Mouse (Mus musculus) intestine, embryonic 14.5 days (tissue): ENCODE results near the gene Rhag. TPM values are rescaled to one million over a fixed set of nuclear protein-coding genes. Genes with fewer than 3 reads are reported as not detected.

Experiments used
- ATAC-seq: fragments of 200-750 bp; cut with Nextera tagmentation; replicated peaks from 2 replicates; pipeline ENCODE4 v1.8.0; 2017; ENCODE audit warnings: low read depth, moderate number of reproducible peaks, moderate TSS enrichment, moderate library complexity; ENCODE audit not compliant: low FRiP score, low TSS enrichment
- DNase-seq: peaks from one replicate; pipeline ENCODE4 v3.0.0-alpha.2; 2018; ENCODE audit warnings: low spot score
- H3K27ac ChIP-seq: fragments of 300-500 bp; sonication (generic); 2 replicates; pipeline ENCODE4 v1.5.1; 2014; ENCODE audit warnings: low read depth, mild to moderate bottlenecking, control low read depth
- H3K27me3 ChIP-seq: fragments of 300-500 bp; sonication (generic); replicated peaks from 2 replicates; pipeline ENCODE4 v1.6.1; 2014; ENCODE audit warnings: low read length, control low read depth; ENCODE audit not compliant: control insufficient read depth, insufficient read depth
- H3K36me3 ChIP-seq: fragments of 300-500 bp; sonication (generic); 2 replicates; pipeline ENCODE4 v1.6.1; 2014; ENCODE audit warnings: low read length, control low read depth; ENCODE audit not compliant: control insufficient read depth, insufficient read depth
- H3K4me1 ChIP-seq: fragments of 300-500 bp; sonication (generic); replicated peaks from 2 replicates; pipeline ENCODE4 v1.6.1; 2014; ENCODE audit warnings: low read length, control low read depth, mixed read lengths; ENCODE audit not compliant: control insufficient read depth, insufficient read depth
- H3K4me2 ChIP-seq: fragments of 300-500 bp; sonication (generic); 2 replicates; pipeline ENCODE4 v1.6.1; 2014; ENCODE audit warnings: low read length
- H3K4me3 ChIP-seq: fragments of 300-500 bp; sonication (generic); 2 replicates; pipeline ENCODE4 v1.5.1; 2014; ENCODE audit warnings: low read depth, low read length, control low read depth, mixed read lengths
- H3K9ac ChIP-seq: fragments of 300-500 bp; sonication (generic); 2 replicates; pipeline ENCODE4 v1.6.1; 2014; ENCODE audit warnings: mild to moderate bottlenecking, low read length
- H3K9me3 ChIP-seq: fragments of 300-500 bp; sonication (generic); 2 replicates; pipeline ENCODE4 v1.6.1; 2016; ENCODE audit warnings: low read length, control low read depth; ENCODE audit not compliant: control insufficient read depth
- WGBS: fragments of 180-500 bp; shearing (Covaris S2); extraction: QIAGEN DNeasy Blood & Tissue Kit; methylation state at CpG from one replicate; pipeline ENCODE4 v1.1.7; 2014; 5-methylcytosine and 5-hydroxymethylcytosine counted together
- polyA plus RNA-seq: library from polyadenylated mRNA; unstranded; fragments of >200 nt; fragmentation: Nextera tagmentation; extraction: Ambion mirVana; gene quantifications from 2 replicates; pipeline ENCODE4 v1.2.1, GENCODE M21; 2014

Gene Rhag
- polyA plus RNA-seq, 1 experiment from 2014 or later: 0.42 TPM

DNA sequence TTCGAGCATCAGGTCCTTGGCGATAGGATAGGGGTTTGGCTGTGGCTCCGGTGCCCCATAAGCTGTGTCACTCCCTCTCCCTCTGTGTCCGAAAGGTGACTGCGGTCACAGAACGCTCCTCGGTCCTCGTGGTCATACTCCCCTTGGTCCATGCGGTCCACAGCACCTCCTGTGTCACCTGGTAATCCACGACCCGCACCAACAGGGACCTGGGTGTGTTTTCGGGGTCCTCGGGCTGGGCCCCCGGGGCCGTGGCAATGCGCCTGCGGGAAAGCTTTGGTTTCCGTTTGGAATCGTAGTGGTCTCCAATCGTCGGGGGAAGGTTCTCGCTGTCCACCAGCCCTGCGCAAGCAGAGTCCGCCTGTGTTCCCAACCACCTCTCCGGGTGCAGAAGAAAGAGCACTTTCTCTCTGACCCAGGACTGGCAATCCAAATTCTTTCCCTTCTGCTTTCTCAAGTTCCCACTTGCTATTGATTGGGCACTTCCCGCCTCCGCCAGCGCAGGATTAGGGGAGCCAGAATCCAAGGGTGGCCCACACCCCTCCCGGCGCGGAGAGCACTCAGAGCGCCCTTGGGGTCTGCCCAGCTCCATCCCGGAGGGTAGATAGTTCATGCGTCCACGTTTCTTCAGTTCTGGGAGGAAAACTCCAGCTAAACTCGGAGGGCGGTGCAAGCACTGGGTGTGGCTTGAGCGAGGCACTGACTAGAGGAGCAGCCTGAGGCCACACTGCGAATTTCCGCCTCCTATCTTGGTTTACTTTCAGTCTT lies 69.2 kb downstream of the Rhag start, which contains the start of gene 9130008F23Rik:
9130008F23Rik (minus strand) TSS at position 636 of the 768 bp plus-strand sequence.
- no peaks in the 10 kb centered on the region for H3K9me3 ChIP-seq
- H3K4me1 ChIP-seq: no peaks in the 10 kb centered on the region
- H3K9ac ChIP-seq: peak within 1 kb of the TSS; percentile 52
- H3K4me2 ChIP-seq: peak within 1 kb of the TSS; percentile 88
- H3K4me3 ChIP-seq: peak within 1 kb of the TSS; percentile 69
- DNase-seq (peak; percentile 75), ATAC-seq (peak; percentile 88)
- H3K36me3 ChIP-seq: no peaks in the 10 kb centered on the region
- WGBS: under 1% methylated on average over 40 of the region's 40 CpGs
- peak within 1 kb of the TSS; percentile 39; the same call in 1 of the 2 replicates for H3K27ac ChIP-seq
- no peaks in the 10 kb centered on the region for H3K27me3 ChIP-seq

DNA sequence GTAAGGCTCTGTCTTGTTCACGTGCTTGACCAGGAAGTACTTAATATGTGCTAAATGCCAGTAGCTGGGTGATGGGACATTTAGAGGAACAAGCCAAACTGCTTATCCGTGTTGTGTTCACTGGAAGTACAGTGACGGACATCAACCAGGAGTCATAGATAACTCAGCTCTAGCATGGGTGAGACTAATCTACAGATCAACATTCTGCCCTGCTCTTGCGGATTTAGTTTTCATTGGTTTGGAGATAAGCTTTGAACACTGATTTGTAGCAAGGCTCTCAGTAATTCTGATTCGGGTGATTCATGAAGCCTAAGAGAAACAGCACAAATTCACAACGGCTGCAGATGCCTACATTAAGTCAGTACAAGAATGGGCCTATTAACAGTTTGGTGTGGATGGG lies 71.2 kb downstream of the Rhag start:
- Histone ChIP-seq H3K27ac (no peak overlapping the region), H3K9ac (no peak overlapping the region), H3K27me3 (no peaks in the 10 kb centered on the region), H3K9me3 (no peaks in the 10 kb centered on the region), H3K4me3 (no peak overlapping the region), H3K4me2 (no peak overlapping the region), H3K4me1 (no peaks in the 10 kb centered on the region), H3K36me3 (no peaks in the 10 kb centered on the region)
- 82% methylated on average over 6 of the region's 6 CpGs for WGBS
- ATAC-seq: no peak
- no peak for DNase-seq

- 70% methylated on average over 4 of the region's 4 CpGs for WGBS
- DNase-seq (no peak), ATAC-seq (no peak)
- Histone ChIP-seq H3K36me3 (no peaks in the 10 kb centered on the region), H3K27me3 (no peaks in the 10 kb centered on the region), H3K4me1 (no peaks in the 10 kb centered on the region), H3K9ac (no peak overlapping the region), H3K4me3 (no peak overlapping the region), H3K4me2 (no peak overlapping the region), H3K27ac (no peak overlapping the region), H3K9me3 (no peaks in the 10 kb centered on the region)
These were observed 74.2 kb downstream of the Rhag start for GRCm38 (mm10) chr17:40885155-40885554.

GRCm38 (mm10) chr17:40887849-40888536 lies 77.1 kb downstream of the Rhag start:
- no peaks in the 10 kb centered on the region for H3K36me3 ChIP-seq
- no peak overlapping the region for H3K27ac ChIP-seq
- H3K9ac ChIP-seq: no peak overlapping the region
- no peaks in the 10 kb centered on the region for H3K4me1 ChIP-seq
- DNase-seq (no peak), ATAC-seq (no peak)
- H3K4me3 ChIP-seq: no peak overlapping the region
- 77% methylated on average over 4 of the region's 4 CpGs for WGBS
- no peaks in the 10 kb centered on the region for H3K27me3 ChIP-seq
- no peaks in the 10 kb centered on the region for H3K9me3 ChIP-seq
- H3K4me2 ChIP-seq: no peak overlapping the region

Other genes starting within 250 kb of the Rhag start
- not detected in 2 replicates for gene Esp6, start 249.6 kb upstream of the Rhag start, polyA plus RNA-seq
- not detected in 2 replicates for gene Esp4, start 212.5 kb upstream of the Rhag start, polyA plus RNA-seq
- gene Esp3, start 179.1 kb upstream of the Rhag start, polyA plus RNA-seq: not detected in 2 replicates
- gene Esp1, start 84.0 kb upstream of the Rhag start, polyA plus RNA-seq: not detected in 2 replicates
- not detected in 2 replicates for gene Crisp2, start 4.1 kb upstream of the Rhag start, polyA plus RNA-seq
- gene 9130008F23Rik, start 69.4 kb downstream of the Rhag start, polyA plus RNA-seq: 3.8 and 4.0 TPM in 2 replicates
- gene Glyatl3, start 103.2 kb downstream of the Rhag start, polyA plus RNA-seq: not detected in 2 replicates
- 38.6 and 39.8 TPM in 2 replicates for gene Mut, start 123.6 kb downstream of the Rhag start, polyA plus RNA-seq
- gene Cenpq, start 123.9 kb downstream of the Rhag start, polyA plus RNA-seq: 22.6 and 23.9 TPM in 2 replicates